Mouse (Mus musculus): ENCODE measurements at regions not wholly inside any gene's neighbourhood (a gene's known extent, or its start where the extent isn't known, plus 50 kb on each side); places are given as distances from the start of the nearest gene placed in this dataset.

DNA sequence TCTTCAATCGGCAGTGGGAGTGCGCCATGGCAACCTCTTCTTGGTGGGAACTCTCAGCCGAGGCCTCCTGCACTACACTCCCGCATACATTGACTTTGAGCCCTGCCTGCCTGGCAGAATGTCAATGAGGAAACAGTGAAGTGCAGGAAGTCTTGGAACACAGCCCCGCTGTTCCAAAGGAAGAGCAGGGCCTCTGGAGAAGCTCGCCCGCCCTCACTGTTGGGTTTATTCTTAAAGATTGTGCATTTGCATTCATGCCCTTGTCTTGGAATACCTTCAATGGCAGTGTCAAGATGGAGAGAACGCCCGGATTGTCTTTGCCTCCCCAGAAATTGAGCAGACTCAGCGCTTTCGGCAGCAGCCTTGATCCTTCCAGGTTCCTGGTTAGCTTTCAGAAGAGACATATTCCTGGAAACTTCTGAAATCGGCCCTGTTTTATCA, 499.1 kb downstream of the Sox2 start:
- TF ChIP-seq CTCF (IDR thresholded peaks at IDR 0.05; ENCODE audit: insufficient read depth, low read length) (no peak), POLR2A (IDR thresholded peaks at IDR 0.05; ENCODE audit: borderline replicate concordance, extremely low read depth, low read depth, low read length) (no peak)
